Mouse (Mus musculus) c-Kit-positive CD71-positive TER-119-positive erythroid progenitor cells, embryonic 14.5 days (primary cell): ENCODE results near the gene Flrt3.

Source experiments
- DNase-seq: peaks from one replicate; pipeline ENCODE4 v3.0.0-alpha.2; 2013; ENCODE audit warnings: low spot score

The Flrt3 gene

GRCm38 (mm10) chr2:140670963-140671702 is at the start of gene Flrt3:
Gene Flrt3, minus strand, starts transcription at chr2:140671469.
- DNase-seq, result peak; percentile 25

- no peak for DNase-seq
These were observed 46.1 kb upstream of the Flrt3 start for GRCm38 (mm10) chr2:140717407-140717806.

- no peak for DNase-seq
These were observed 44.6 kb upstream of the Flrt3 start for GRCm38 (mm10) chr2:140715822-140716221.

GRCm38 (mm10) chr2:140707550-140707949 is 36.3 kb upstream of the Flrt3 start:
- DNase-seq, result no peak

GRCm38 (mm10) chr2:140705278-140705677 is 34.0 kb upstream of the Flrt3 start:
- DNase-seq, result no peak

- DNase-seq, result no peak
These were observed 32.9 kb upstream of the Flrt3 start for GRCm38 (mm10) chr2:140704146-140704545.

- DNase-seq, result no peak
These were observed 32.1 kb upstream of the Flrt3 start for GRCm38 (mm10) chr2:140703377-140703776.

GRCm38 (mm10) chr2:140698585-140698984 is 27.3 kb upstream of the Flrt3 start:
- no peak for DNase-seq

- DNase-seq, result no peak
These were observed 22.6 kb upstream of the Flrt3 start for GRCm38 (mm10) chr2:140693845-140694244.

GRCm38 (mm10) chr2:140692461-140692860 is 21.2 kb upstream of the Flrt3 start:
- DNase-seq, result no peak

- DNase-seq, result no peak
These were observed 20.1 kb upstream of the Flrt3 start for GRCm38 (mm10) chr2:140691403-140691802.

GRCm38 (mm10) chr2:140690906-140691305 is 19.6 kb upstream of the Flrt3 start:
- no peak for DNase-seq

- DNase-seq, result no peak
These were observed 5.5 kb upstream of the Flrt3 start for GRCm38 (mm10) chr2:140676728-140677127.

- DNase-seq, result no peak
These were observed 2.2 kb upstream of the Flrt3 start for GRCm38 (mm10) chr2:140673466-140673865.

- DNase-seq, result no peak
These were observed 812 bp downstream of the Flrt3 start for GRCm38 (mm10) chr2:140670457-140670856.

GRCm38 (mm10) chr2:140669786-140670185 is 1.5 kb downstream of the Flrt3 start:
- no peak for DNase-seq

- DNase-seq, result no peak
These were observed 2.2 kb downstream of the Flrt3 start for GRCm38 (mm10) chr2:140669081-140669480.

- DNase-seq, result no peak
These were observed 3.0 kb downstream of the Flrt3 start for GRCm38 (mm10) chr2:140668311-140668710.

GRCm38 (mm10) chr2:140667261-140668047 is 3.8 kb downstream of the Flrt3 start:
- DNase-seq, result no peak

- no peak for DNase-seq
These were observed 4.4 kb downstream of the Flrt3 start for GRCm38 (mm10) chr2:140666846-140667245.

- no peak for DNase-seq
These were observed 6.9 kb downstream of the Flrt3 start for GRCm38 (mm10) chr2:140664381-140664780.

- no peak for DNase-seq
These were observed 8.6 kb downstream of the Flrt3 start for GRCm38 (mm10) chr2:140662673-140663072.

- no peak for DNase-seq
These were observed 17.3 kb downstream of the Flrt3 start for GRCm38 (mm10) chr2:140653978-140654377.
